Mouse (Mus musculus): ENCODE results near the gene Ttc24.

Ttc24 gene

DNA sequence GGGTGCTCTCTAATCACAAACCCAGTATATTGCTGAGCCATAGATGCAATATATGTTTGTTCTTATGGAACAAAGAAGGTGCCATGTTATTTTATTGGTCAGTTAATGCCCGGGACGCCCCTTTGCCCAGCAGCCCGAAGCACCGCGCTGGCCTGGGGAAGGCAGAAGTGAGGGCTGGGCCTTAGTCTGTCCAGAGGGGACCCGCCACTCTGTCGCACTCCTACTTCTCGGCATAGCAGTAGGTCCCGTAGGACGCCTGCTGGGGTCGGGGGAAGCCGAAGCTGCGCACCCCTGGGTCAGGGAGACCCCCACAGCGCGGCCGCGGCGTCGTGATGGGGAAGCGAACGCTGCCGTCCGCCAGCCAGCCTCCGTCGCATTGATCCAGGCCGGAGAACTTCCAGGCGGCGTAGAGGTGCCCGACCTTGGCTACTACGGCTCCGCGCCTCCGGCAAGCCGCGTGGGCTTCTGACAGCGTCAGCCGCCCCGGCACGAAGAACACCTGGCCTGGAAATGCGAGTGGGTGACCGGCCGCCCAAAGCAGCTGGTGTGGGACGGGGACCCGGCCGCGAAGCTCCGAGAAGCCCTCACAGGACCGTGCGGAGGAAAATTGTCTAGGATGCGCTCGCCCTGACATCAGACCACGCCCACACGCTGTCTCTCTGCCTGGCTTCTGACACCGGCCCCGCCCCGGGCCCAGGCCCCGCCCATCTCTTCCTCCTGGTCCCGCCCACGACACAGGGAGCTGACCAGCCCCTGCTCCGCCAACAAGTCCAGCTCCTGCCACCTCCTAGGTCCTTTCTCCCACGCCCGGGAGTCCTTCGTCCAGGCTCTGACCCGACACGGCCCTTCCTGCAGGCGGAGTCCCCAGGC lies 55.5 kb downstream of the Ttc24 start:
- DNase-seq (ENCODE audit: inconsistent age in 2 of 2, low spot score in 1 of 2): peak; percentile 95 to 97

Measured in adrenal gland, adult (tissue).